Mouse (Mus musculus) gastrocnemius, postnatal 10 days (tissue): ENCODE data around the gene Polq. TPM values are rescaled to one million over a fixed set of nuclear protein-coding genes. Genes with fewer than 3 reads are reported as not detected.
A peak's percentile ranks its signal among the peaks of the same experiment; 100 is the strongest.

Source experiments
- DNase-seq: peaks from one replicate; pipeline ENCODE4 v3.0.0; 2021; ENCODE audit warnings: mixed read lengths
- long read RNA-seq, 2 experiments: library from polyadenylated mRNA; stranded (forward); transcript quantifications; one replicate each; pipeline ENCODE4 v2.0.0; 2021
- total RNA-seq, 2 experiments: library from RNA; stranded (reverse); gene quantifications; 2 replicates each; pipeline ENCODE4 v1.2.3; 2021

Polq gene
- total RNA-seq, result 1 to 10 TPM; 1.1 to 1.8 TPM
- long read RNA-seq, experiment 1, result 0 reads
- long read RNA-seq, experiment 2, result 0 reads

DNA sequence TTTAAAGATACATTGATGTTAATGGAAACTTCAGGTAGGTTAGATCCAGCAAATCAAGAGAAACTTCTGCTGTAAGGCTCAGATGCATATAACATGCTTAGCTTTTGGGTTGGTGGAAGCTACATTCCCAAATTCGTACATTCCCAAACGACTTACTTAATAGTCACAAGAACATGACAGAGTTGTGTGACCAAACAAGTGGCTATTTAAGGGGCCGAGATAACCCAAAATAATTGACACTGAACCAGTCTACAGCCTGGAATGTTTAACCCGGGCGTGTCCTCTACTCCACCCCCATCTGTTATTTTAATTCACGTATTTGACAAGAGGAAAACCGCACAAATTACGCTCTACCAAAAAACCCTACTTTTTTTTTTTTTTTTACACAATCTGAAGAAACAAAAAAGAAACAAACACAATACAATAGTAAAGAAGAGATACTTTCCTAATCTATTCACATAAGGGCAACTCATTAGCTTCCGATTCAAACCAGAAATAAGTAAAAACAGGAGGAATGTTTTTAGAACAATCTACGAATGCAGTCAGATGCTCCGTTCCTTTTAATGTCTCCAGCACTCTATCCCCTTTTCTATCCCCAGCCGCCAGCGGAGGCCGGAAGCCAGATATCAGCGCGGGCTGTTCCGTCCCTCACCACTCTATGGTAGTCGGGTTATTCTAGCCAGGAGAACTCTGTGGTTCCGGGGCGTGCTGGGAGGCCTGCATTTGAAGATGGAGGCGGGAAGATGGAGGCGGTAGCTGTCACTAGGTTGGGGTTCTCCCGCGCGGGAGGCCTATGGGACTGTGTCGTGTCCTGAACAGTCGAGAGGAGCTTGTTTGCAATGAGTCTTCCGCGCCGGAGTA is at the start of gene Polq:
Gene Polq, plus strand, starts transcription at position 726 of the 861 bp plus-strand sequence.
- peak; percentile 88 for DNase-seq

DNA sequence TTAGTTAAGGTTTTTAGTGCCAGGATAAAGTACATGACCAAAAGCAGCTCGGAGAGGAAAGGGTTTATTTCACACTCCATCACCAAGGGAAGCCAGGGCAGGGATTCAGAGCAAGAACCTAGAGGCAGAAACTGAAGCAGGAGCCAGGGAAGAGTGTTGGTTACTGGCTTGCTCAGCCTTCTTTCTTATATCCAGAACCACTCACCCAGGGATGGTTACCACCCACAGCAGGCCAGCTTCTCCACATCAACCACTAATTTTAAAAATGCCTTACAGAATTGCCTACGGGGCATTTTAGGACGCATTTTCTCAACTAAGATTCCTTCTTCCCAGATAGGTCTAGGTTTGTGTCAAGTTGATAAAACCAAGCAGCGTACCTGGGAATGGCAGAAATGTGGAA is 48.2 kb upstream of the Polq start:
- no peak for DNase-seq

DNA sequence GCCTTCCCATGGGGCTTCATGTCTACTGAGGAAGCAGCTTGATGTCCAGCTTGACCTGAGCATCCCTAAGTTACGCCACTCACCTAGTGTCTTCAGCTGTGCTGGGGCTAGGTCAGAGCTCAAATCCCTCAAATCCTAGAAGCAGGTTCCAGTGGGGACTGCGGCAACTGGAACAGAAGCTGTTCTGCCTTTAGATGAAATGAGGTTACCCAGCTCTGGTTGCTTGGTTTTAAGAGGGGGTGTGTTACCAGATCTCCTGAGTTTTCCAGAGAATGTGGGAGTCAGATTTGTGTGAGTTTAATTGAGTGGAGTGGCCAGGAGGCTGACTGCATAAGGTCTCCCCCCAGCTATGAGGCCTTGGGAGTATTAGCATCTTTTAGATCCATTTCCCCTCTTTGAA is 32.5 kb upstream of the Polq start:
- no peak for DNase-seq

DNA sequence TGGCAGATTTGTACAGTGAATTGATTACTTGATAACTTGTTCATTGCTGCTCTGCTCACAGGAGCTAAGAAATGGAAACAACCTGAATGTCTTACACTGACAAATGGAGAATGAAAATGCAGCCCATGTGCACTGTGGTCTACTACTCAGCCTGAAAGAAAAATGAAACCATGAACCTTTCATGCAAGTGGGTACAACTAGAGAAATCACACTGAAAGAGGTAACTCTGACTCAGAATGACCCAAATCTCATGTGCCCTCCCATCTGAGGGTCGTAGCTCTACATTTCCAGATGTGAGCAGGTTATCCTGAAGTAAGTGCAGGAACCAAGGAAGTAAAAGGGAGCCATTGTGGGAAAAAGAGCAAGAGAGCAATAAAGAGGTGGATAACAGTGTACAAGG is 27.8 kb upstream of the Polq start:
- no peak for DNase-seq

DNA sequence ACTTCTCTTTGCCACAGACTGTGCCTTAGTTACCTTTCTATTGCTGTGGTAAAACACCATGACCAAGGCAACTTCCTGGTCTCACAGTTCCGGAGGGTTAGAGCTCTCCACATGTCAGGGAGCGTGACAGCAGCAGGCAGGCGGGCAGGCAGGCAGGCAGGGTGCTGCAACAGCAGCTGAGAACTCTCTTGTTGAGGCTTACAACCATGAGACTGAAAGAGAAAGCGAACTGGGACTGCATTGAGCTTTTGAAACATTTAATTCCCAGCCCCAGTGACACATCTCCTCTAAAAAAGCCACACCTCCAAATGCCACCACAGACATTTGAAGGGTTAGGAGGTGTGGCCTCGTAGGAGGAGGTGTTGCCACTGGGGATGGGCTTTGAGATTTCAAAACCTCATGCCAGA is 25.9 kb upstream of the Polq start:
- DNase-seq, result no peak

DNA sequence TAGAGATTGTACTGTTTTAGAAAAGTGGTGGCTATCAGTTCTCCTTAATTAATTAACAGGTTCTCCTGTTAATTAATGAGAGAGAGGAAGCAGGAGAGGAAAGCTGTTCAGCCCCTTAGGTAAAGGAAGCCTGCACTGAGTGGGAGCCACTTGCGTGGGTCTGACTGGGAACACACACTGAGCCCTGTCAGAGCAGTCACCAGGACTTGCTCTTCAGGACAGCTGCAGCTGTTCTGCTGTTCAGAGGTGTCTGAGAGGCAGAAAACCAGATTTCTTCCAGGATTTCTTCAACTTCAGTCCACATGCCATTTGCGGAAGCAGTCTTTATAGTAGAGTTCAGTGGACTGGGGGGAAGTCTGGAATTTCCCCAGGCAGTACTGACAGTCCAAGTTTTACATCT is 24.2 kb upstream of the Polq start:
- no peak for DNase-seq

DNA sequence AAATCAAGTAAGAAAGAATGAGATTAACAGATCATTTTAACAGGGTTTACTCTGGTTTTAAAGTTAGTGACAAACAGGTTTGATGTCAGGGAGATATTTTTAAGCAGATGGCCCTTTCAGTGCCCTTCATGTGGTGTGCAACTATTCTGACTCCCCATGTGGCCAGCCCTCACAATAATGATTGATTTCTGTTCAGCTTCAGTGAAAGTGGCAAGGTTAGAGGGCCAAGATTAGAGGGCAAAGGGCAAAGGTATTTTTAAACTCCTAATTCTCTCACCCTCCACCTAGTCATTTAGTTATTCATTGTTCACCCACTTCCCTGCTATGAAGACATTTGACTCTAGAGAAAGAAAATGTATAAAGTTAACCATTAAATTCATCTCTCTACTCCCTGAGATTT is 23.5 kb upstream of the Polq start:
- DNase-seq, result no peak

DNA sequence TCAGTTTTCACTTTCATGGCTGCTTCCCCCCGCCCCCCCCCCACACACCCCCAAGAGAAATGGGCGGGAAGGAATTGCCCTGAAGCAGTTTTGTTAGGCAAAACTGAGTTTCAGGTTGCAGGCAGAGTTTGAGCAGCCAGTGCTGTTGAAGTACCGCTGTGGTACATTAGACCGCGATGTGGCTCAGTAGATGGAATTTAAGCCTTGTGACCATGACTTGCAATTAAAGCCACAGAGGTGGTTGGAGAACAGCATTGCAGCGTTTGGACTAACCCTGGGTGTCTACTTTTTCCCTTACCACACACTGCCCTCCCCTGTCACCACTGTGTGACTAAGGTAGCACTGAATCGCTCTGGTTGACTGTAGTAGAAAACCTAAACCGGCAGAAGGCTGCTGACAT is 22.1 kb upstream of the Polq start:
- DNase-seq, result no peak

DNA sequence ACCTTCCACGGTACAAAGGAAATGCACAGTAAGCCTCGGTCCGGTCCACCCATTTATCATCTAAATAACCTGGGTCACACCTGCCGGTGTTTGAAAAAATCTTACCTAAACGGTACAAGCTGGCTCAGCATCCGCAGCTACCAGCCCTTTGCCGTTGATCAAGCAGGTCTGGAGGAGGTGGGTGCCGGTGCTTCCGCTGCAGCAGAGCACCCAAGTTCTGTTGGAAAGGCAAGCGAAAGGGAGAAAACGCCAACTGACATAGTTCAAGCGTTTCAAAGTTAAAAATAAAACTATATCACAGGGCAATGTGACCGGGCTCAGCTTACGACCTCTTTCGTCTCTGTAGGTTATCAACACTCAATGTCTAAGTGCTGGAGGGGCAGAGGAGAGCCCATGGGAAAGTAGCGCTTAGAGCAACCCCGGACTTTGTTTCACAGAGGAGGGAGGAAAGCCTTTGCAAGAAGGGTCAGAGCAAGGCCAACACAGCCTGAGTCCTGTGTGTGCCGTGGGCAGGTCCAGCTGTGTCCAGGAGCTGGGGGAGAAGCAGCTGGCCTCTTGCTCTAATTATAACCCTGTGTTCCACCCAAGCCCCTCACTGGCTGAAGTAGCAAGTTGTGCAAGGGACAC is 21.5 kb upstream of the Polq start, which contains the start of gene Fbxo40:
Gene Fbxo40, minus strand, starts transcription at position 469 of the 627 bp plus-strand sequence.
- peak; percentile 12 for DNase-seq

DNA sequence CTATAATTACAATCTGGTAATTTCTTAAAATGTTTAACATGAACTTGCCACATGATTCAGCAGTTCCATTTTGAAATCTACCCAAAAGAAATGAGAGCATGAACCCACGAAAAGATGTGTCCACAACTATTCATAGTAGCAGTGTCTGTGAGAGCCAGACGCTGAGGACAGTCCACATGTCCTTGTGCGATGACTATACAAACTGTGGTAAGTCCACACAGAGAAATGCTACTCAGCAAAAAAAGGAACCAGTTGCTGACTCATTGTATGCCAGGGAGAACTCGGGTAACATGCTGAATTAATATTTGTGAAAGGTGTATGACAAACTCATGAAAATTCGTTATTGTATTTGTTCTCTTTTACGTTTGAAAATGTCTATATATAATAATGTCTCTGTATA is 13.9 kb upstream of the Polq start:
- DNase-seq, result no peak

DNA sequence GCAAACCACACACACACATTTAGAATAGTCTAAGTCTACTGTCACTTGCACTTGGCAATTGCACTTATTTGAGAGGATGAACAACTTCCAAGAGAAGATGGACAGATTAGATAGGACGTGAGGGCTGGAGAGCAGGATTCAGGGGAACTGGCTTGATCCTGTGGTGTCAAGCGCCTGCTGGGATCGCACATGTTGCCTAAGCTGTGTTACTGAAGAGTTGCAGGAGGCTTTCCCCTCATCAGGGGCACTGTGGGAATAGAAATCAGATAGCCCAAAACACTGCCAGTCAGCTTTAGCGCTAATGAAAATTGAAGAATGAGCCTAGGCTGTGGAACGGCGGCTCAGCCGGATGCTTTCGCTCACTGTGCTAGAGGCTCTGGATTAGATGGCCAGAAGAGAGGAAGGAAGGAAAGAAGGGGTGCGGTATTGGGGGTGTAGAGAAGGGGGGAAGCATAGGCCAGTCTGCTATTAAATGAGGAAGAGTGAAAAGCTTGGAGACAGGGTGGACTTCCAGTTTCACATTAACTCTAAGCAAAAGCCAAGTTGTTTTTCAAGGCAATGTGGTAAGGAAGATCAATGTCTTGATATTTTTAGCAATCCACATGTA is 12.1 kb upstream of the Polq start:
- DNase-seq, result no peak

DNA sequence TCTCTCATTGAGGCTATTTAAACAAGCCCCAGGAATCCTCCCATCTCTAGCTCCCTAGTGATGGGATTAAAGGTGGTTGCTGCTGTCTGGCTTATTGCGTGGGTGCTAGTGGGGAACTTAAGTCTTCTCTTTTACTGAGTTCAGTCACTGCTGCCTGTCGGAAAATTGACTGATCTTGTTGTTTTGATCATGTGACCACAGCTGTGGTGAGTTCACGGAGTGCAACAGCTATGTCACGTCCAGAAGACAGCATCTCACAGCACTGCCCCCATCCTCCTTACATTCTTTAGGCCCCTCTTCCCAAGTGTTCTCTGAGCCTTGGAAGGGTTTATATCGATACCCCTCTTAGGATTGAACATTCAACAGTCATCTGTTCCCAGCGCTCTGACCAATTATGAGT is 2.3 kb upstream of the Polq start:
- DNase-seq, result no peak

DNA sequence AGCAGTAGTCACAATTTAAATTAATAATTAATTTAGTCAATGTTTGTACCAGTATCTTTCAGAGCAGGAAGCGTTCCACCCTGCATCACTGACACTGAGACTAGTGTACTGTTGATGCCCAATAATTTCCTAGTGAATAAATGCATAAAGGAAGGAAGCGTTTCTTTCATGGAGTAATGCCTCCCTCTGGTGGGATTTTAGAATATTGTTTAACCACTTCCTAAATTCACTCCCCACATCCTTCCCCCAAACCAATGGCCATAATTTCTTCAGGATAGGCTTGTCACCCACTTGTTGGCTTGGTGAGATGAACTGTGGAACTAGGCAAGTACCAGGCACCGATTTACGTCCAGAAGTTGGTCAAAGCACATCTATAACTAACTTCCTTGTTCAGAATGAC is 1.2 kb upstream of the Polq start:
- no peak for DNase-seq

DNA sequence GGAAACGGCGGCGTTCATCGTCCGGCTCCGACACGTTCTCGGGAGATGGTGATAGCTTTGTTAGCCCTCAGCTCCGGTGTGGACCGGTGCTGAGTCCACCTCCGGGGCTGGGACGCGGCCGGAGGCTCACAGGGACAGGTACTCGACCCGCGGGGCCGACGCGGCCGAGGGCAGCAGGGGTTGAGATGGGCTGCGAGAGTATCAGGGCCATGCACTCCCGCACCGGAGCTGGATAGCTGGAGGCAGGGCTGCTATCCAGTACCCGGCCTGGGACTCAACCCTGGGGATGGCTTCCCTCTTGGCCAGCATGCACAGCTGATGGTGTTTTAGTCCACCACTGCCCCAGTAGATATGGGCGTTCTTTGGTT is 320 bp downstream of the Polq start:
- peak; percentile 13 for DNase-seq

DNA sequence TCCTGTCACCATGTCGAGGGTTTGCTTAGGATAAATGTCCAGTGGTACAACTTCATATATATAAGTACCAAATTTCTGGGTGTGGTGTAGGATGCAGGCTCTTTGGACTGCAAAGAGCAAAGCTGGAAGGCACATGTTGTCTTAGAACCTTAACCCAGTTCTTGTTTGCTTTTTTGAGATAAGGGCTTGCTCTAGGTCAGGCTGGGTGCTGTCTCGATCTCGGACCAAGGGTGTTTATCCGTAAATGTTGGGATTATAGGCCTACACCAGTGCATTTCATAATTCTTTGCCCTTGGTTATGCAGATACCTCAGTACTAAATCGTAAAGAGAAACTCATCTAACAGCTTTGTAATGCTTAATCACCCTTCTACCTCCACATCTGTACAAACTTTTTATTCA is 750 bp downstream of the Polq start:
- no peak for DNase-seq

DNA sequence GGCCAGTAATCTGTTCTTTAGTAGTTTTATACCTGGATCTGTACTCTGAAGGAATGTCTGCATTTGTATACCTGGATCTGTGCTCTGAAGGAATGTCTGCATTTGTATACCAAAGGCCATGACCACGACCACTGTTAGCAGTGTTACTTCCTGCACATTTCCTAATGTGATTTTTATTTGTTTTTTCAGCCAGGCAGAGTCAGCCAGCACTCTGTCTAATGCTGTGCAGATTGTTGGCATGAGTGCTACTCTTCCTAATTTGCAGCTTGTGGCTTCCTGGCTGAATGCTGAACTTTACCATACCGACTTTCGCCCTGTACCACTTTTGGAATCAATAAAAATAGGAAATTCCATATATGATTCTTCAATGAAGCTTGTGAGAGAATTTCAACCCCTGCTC is 16.0 kb downstream of the Polq start:
- DNase-seq, result no peak

DNA sequence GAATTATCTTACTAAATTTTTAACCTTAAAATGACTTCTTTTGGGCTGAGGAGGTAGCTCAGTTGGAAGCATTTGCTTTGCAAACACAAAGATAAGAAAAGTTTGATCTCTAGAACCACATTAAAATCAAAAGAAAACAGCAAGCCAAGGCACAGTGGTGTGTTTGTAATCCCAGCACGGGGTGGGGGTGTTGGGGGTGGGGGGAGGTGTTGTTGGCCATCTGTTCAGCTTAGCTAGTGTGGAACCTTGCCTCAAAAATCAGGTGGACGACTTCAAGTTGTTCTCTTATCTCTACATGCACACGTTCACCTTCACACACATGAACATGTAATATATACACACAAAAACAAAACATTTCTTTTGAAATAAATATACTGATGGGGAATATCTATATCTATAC is 20.4 kb downstream of the Polq start:
- no peak for DNase-seq

DNA sequence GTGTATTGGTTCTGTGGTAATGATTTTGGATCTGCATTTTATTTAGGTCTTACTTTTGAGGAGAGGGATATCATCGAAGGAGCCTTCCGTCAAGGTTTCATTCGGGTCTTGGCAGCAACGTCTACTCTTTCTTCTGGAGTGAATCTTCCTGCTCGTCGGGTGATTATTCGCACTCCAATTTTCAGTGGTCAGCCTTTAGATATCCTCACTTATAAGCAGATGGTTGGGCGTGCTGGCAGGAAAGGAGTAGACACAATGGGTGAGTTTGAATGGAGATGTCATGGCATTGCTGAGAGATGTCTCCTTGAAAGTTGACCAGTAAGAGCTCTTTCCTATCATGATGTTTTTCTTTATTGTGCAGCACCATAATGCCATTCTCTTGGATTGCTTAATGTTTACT is 23.2 kb downstream of the Polq start:
- no peak for DNase-seq

DNA sequence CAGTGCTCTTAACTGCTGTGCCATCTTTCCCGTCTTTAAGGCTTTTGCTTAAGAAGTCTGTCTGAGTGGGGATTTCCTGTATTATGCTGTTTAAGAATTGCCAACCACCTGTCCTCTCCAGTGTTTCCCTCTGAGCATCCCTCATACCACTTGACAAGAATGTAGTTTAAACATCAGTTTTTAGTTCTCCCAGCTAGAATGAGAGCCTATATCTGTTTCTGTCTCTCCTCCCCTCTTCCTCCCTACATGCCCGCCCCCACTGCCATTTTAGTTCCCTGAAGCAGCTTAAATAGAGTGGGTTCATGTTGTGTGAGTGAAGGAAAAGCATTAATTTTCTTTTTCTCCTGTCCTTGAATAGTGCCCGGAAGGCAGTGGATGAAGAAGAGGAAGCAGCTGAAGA is 48.0 kb downstream of the Polq start:
- no peak for DNase-seq

DNA sequence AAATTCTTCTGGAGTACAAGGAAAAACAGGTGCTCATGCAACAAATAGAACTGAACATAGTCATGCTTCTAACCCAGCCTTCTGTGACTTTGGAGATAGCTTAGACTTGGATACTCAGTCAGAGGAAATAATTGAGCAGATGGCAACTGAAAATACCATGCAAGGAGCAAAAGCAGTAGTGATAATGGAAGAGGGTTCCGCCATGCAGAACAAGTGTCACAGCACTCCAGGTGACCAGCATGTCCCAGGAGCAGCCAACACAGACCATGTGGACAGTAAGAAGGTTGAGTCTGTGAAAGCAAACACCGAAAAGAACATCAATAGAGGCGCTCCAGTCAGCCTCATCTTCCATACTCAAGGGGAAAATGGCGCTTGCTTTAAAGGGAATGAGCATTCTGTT is 49.7 kb downstream of the Polq start:
- DNase-seq, result no peak

DNA sequence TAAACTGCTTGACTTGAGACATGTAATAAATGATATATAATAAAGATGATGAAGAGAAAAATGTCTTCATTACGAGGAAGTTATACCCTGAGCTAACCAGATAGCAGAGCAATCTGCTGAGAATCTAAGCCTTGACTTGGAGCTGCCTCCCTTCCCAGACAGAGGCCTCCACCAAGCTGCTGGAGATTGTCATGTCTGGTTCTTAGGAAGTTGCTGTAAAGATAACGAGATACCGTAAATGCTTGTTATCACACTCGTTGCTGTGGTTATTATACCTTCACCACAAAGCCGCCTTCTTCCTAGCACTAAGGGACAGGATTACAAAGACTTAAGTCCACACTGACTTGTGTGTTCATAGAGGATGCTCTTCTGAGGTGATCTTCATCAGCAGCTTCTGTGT is 60.8 kb downstream of the Polq start:
- no peak for DNase-seq

DNA sequence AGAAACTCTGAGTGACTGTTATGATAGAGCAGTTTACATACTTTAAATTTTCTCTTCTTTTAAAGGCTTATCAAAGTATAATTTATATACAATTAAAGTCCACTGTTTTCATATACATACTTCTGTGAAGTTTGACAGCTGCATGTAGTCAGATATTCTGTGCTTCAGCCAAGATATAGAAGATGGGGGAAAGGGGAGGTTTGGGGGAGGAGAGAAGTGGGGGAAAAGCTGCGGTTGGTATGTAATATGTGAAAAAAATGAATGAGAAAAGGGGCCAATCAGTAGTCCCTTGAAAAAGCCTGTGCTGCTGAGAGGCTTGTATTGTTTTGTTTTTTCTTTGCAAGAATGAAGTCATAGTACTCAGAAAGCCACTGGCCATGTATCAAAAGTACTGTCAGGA is 78.1 kb downstream of the Polq start:
- no peak for DNase-seq

DNA sequence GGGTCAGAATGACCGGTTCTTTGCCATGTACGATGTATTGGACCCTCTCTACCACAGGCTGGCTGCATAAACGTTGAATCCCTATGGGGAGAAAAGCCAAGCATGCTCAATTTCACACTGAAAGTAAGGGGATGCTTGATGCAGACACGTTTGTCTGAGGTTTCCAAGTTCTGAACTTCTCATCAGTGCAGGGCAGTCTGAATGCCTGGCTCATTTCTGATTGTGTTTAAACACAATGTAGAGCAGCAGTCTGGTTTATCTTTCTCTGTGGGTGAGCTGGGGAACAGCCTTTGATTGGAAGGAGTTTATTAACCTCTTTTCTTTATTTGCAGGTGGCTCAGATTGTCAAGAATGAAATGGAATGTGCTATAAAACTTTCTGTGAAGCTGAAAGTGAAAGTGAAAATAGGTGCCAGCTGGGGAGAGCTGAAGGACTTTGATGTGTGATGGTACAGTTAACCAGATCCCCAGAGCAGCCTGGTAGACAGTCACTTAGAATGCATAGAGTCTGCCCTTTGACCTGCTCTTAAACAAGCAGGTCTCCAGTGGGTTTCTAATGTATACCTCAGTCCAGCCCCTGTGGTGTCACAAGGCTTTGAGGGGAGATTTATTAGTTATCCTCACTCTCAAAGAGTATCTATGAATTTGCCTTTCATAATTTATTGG is 82.7 kb downstream of the Polq start:
- DNase-seq, result no peak
